Mouse (Mus musculus): Measurements from ENCODE around the gene Prss48.

- no peak for TF ChIP-seq CTCF (IDR thresholded peaks at IDR 0.05; ENCODE audit: low read depth)
- TF ChIP-seq EP300 (IDR thresholded peaks at IDR 0.05; ENCODE audit: low read depth), result no peak
These were observed 18.8 kb upstream of the Prss48 start for GRCm38 (mm10) chr3:86020921-86021650.

Data from liver, postnatal 0 days (tissue).